8 mouse cellular contexts compared by ENCODE assay signal in the genomic region with DNA sequence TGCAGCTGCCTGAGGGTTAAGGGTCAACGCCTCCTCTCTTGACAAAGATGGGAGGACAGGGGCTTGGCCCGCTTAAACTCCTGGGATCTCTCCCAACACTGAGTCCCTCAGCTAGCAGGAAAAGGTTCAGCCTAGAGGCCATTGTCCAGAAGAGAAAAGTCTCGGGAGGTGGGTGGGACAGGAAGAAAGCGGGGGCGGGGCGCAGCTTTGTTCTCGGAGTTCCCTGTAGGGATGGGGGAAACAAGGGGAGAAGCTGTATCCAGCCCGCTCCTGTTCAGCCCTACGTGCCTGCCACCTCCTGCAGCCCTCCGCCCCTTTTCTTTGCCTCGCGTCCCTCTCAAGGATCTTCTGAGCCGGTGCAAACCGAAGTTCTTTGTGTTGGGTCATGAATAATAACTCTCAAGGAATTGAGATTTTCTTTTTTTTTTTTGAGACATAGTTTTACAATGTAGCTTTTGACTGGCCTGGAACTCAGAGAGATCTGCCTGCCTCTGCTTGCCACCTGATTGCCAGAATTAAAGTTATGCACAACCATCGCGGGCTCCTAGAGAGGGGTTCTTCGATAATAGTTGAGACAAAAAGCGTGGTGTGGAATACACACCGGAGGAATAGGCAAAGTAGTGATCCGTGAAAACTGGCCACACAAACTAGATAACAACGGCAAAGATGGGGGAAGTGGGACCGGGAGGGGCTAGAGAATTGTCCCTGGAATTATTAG. TPM values are rescaled to one million over a fixed set of nuclear protein-coding genes. Genes with fewer than 3 reads are reported as not detected.
A peak's percentile ranks its signal among the peaks of the same experiment; 100 is the strongest.
DNase-seq lines count a peak whose midpoint lies in the region; ATAC-seq and TF ChIP-seq lines count a peak whose summit lies in the region.

No protein-coding gene starts in this region.

- TF ChIP-seq CTCF in G1E (IDR thresholded peaks at IDR 0.05; ENCODE audit: low read depth, low read length), result no peak
- TF ChIP-seq CTCF in bone marrow, adult 2 months (IDR thresholded peaks at IDR 0.05; ENCODE audit: control insufficient read depth, insufficient read depth, low read length), result no peak

- 4% methylated on average over 22 of the region's 22 CpGs for WGBS in bone marrow, adult 2 months
- 4% methylated on average over 22 of the region's 22 CpGs for WGBS in heart, embryonic 14.5 days
- WGBS in kidney, embryonic 16.5 days, result 2% methylated on average over 22 of the region's 22 CpGs
- WGBS in neural tube, embryonic 15.5 days, result 2% methylated on average over 22 of the region's 22 CpGs

- H3K9me3 ChIP-seq in G1E (replicated peaks), result no peaks in the 10 kb centered on the region
- no peaks in the 10 kb centered on the region for H3K9me3 ChIP-seq in heart, embryonic 14.5 days (ENCODE audit: control insufficient read depth, low read length)
- H3K9me3 ChIP-seq in kidney, embryonic 16.5 days (ENCODE audit: low read length), result no peaks in the 10 kb centered on the region
- no peaks in the 10 kb centered on the region for H3K9me3 ChIP-seq in neural tube, embryonic 15.5 days (replicated peaks)

- H3K27ac ChIP-seq in bone marrow, adult 2 months (ENCODE audit: control insufficient read depth, insufficient read depth, low read depth, low read length, poor library complexity), result no peak overlapping the region
- H3K27ac ChIP-seq in heart, embryonic 14.5 days (replicated peaks in 1 of 2; ENCODE audit: control insufficient read depth in 1 of 2, insufficient read depth in 1 of 2, low read depth in 2 of 2, low read length in 2 of 2), result peak overlapping the region; percentile 86 to 89
- peak overlapping the region; percentile 93 for H3K27ac ChIP-seq in kidney, embryonic 16.5 days (ENCODE audit: low read length)
- peak overlapping the region; percentile 90 for H3K27ac ChIP-seq in neural tube, embryonic 15.5 days (replicated peaks)

- H3K9ac ChIP-seq in heart, embryonic 14.5 days (ENCODE audit: low read length), result peak overlapping the region; percentile 94
- H3K9ac ChIP-seq in kidney, embryonic 16.5 days (replicated peaks; ENCODE audit: low read length), result peak overlapping the region; percentile 91
- H3K9ac ChIP-seq in neural tube, embryonic 15.5 days (replicated peaks), result peak overlapping the region; percentile 47

- H3K4me2 ChIP-seq in heart, embryonic 14.5 days (ENCODE audit: low read length), result peak overlapping the region; percentile 82
- H3K4me2 ChIP-seq in kidney, embryonic 16.5 days (replicated peaks; ENCODE audit: low read depth, low read length), result peak overlapping the region; percentile 83
- H3K4me2 ChIP-seq in neural tube, embryonic 15.5 days, result peak overlapping the region; percentile 81

- no peaks in the 10 kb centered on the region; the same call in 1 of the 2 replicates for H3K27me3 ChIP-seq in G1E (ENCODE audit: insufficient read depth, low read length)
- H3K27me3 ChIP-seq in heart, embryonic 14.5 days (ENCODE audit: control insufficient read depth, insufficient read depth, low read length), result no peaks in the 10 kb centered on the region
- H3K27me3 ChIP-seq in kidney, embryonic 16.5 days (ENCODE audit: insufficient read depth, low read length), result no peaks in the 10 kb centered on the region
- no peaks in the 10 kb centered on the region for H3K27me3 ChIP-seq in neural tube, embryonic 15.5 days (replicated peaks)

- H3K36me3 ChIP-seq in G1E (replicated peaks), result peaks cover 23% of the 10 kb centered on the region
- H3K36me3 ChIP-seq in heart, embryonic 14.5 days (ENCODE audit: control insufficient read depth, insufficient read depth, low read length), result peaks cover 12% of the 10 kb centered on the region; the same call in 1 of the 2 replicates
- H3K36me3 ChIP-seq in kidney, embryonic 16.5 days (ENCODE audit: insufficient read depth, low read length), result no peaks in the 10 kb centered on the region
- no peaks in the 10 kb centered on the region for H3K36me3 ChIP-seq in neural tube, embryonic 15.5 days

- H3K4me1 ChIP-seq in G1E (ENCODE audit: insufficient read depth, low read depth, low read length), result peaks cover 48% of the 10 kb centered on the region
- H3K4me1 ChIP-seq in bone marrow, adult 2 months (ENCODE audit: control insufficient read depth, insufficient read depth, low read length), result no peaks in the 10 kb centered on the region; the same call in 1 of the 2 replicates
- H3K4me1 ChIP-seq in heart, embryonic 14.5 days (ENCODE audit: control insufficient read depth in 2 of 2, insufficient read depth in 2 of 2, low read length in 2 of 2), result peaks cover 15 to 21% of the 10 kb centered on the region in 2 experiments
- H3K4me1 ChIP-seq in kidney, embryonic 16.5 days (ENCODE audit: insufficient read depth, low read length), result peaks cover 26% of the 10 kb centered on the region
- peaks cover 51% of the 10 kb centered on the region for H3K4me1 ChIP-seq in neural tube, embryonic 15.5 days

- DNase-seq in G1E (ENCODE audit: low spot score), result peak; percentile 34
- DNase-seq in lung, adult 18-20 months, result peak; percentile 76 to 87
- peak; percentile 75 for DNase-seq in yolk sac, embryonic 10.5 days (ENCODE audit: low spot score)

- peak overlapping the region; percentile 87 for H3K4me3 ChIP-seq in G1E (ENCODE audit: low read depth, low read length)
- peak overlapping the region; percentile 76 for H3K4me3 ChIP-seq in bone marrow, adult 2 months (replicated peaks; ENCODE audit: control insufficient read depth, low read depth, low read length)
- H3K4me3 ChIP-seq in heart, embryonic 14.5 days (ENCODE audit: control insufficient read depth in 1 of 2, insufficient read depth in 1 of 2, low read depth in 1 of 2, low read length in 2 of 2), result peak overlapping the region; percentile 87 to 95
- H3K4me3 ChIP-seq in kidney, embryonic 16.5 days (ENCODE audit: low read length), result peak overlapping the region; percentile 91
- peak overlapping the region; percentile 64 for H3K4me3 ChIP-seq in neural tube, embryonic 15.5 days (replicated peaks)

- TF ChIP-seq POLR2A in bone marrow, adult 2 months (IDR thresholded peaks at IDR 0.05; ENCODE audit: borderline replicate concordance, control insufficient read depth, low read depth, low read length), result no peak

- ATAC-seq in G1E (ENCODE audit: extremely low read depth, insufficient number of reproducible peaks, low FRiP score, poor library complexity, severe bottlenecking), result no peak
- peak; percentile 11 for ATAC-seq in erythroid progenitor cell, adult 5-6 weeks (replicated peaks; ENCODE audit: low FRiP score, poor library complexity, severe bottlenecking)
- ATAC-seq in heart, embryonic 14.5 days (ENCODE audit: insufficient number of reproducible peaks, insufficient read depth, low FRiP score, low read depth), result peak; percentile 27
- ATAC-seq in kidney, embryonic 16.5 days (ENCODE audit: low FRiP score, low TSS enrichment), result peak; percentile 75
- ATAC-seq in neural tube, embryonic 15.5 days (ENCODE audit: low FRiP score), result peak; percentile 40; the same call in 1 of the 2 replicates

RNA-seq across cellular contexts. Expression of a gene that starts 0.6 kb away (rescaled TPM):
- total RNA-seq in G1E (2014; fragmentation: Nextera tagmentation) (11.3 and 14.6 TPM in 2 replicates), G1E (2017) (5.2 and 5.9 TPM in 2 replicates)
- 21.6 and 26.9 TPM in 2 replicates for polyA plus RNA-seq in G1E (2012)
- 11.1 and 11.2 TPM in 2 replicates for polyA plus RNA-seq in bone marrow, adult 2 months (2011; ENCODE audit: insufficient read depth, insufficient read length, low replicate concordance, missing spikeins)
- total RNA-seq in erythroid progenitor cell, adult 5-6 weeks (2015; ENCODE audit: low replicate concordance), result 5.4 and 19.1 TPM in 2 replicates
- total RNA-seq in erythroid progenitor cell, adult 5-6 weeks (2017; ENCODE audit: low replicate concordance), result 6.9 and 9.2 TPM in 2 replicates
- 32.5 and 34.0 TPM in 2 replicates for polyA plus RNA-seq in heart, embryonic 14.5 days (2014; fragmentation: Nextera tagmentation; extraction: Ambion mirVana)
- 61.7 and 63.6 TPM in 2 replicates for polyA plus RNA-seq in kidney, embryonic 16.5 days (2015; fragmentation: Nextera tagmentation; extraction: Ambion mirVana)
- 35.0 and 36.4 TPM in 2 replicates for polyA plus RNA-seq in neural tube, embryonic 15.5 days (2015; fragmentation: Nextera tagmentation; extraction: Ambion mirVana)

RNA-seq across cellular contexts. Expression of a gene that starts 28.1 kb away (rescaled TPM):
- total RNA-seq in G1E (2014; fragmentation: Nextera tagmentation) (50.5 and 55.1 TPM in 2 replicates), G1E (2017) (139 and 141 TPM in 2 replicates)
- 71.9 and 162 TPM in 2 replicates for polyA plus RNA-seq in G1E (2012)
- polyA plus RNA-seq in bone marrow, adult 2 months (2011; ENCODE audit: insufficient read depth, insufficient read length, low replicate concordance, missing spikeins), result 39.0 and 41.0 TPM in 2 replicates
- total RNA-seq in erythroid progenitor cell, adult 5-6 weeks (2015; ENCODE audit: low replicate concordance), result 39.8 and 50.5 TPM in 2 replicates
- 28.5 and 31.8 TPM in 2 replicates for total RNA-seq in erythroid progenitor cell, adult 5-6 weeks (2017; ENCODE audit: low replicate concordance)
- 74.7 and 80.1 TPM in 2 replicates for polyA plus RNA-seq in heart, embryonic 14.5 days (2014; fragmentation: Nextera tagmentation; extraction: Ambion mirVana)
- polyA plus RNA-seq in kidney, embryonic 16.5 days (2015; fragmentation: Nextera tagmentation; extraction: Ambion mirVana), result 93.7 and 94.3 TPM in 2 replicates
- 68.3 and 73.6 TPM in 2 replicates for polyA plus RNA-seq in neural tube, embryonic 15.5 days (2015; fragmentation: Nextera tagmentation; extraction: Ambion mirVana)

RNA-seq across cellular contexts. Expression of a gene that starts 29.2 kb away (rescaled TPM):
- total RNA-seq in G1E (2014; fragmentation: Nextera tagmentation), result 2.7 and 3.4 TPM in 2 replicates
- 5.8 and 7.8 TPM in 2 replicates for total RNA-seq in G1E (2017)
- 16.0 and 22.1 TPM in 2 replicates for polyA plus RNA-seq in G1E (2012)
- 4.1 and 11.7 TPM in 2 replicates for polyA plus RNA-seq in bone marrow, adult 2 months (2011; ENCODE audit: insufficient read depth, insufficient read length, low replicate concordance, missing spikeins)
- total RNA-seq in erythroid progenitor cell, adult 5-6 weeks (2015; ENCODE audit: low replicate concordance), result 0.42 TPM in 1 of 2 replicates, not detected in the other
- total RNA-seq in erythroid progenitor cell, adult 5-6 weeks (2017; ENCODE audit: low replicate concordance), result 0.39 TPM in 1 of 2 replicates, not detected in the other
- polyA plus RNA-seq in heart, embryonic 14.5 days (2014; fragmentation: Nextera tagmentation; extraction: Ambion mirVana), result 17.0 and 19.0 TPM in 2 replicates
- polyA plus RNA-seq in kidney, embryonic 16.5 days (2015; fragmentation: Nextera tagmentation; extraction: Ambion mirVana), result 16.2 and 17.2 TPM in 2 replicates
- polyA plus RNA-seq in neural tube, embryonic 15.5 days (2015; fragmentation: Nextera tagmentation; extraction: Ambion mirVana), result 23.1 and 25.3 TPM in 2 replicates
